Mouse (Mus musculus) liver, embryonic 16.5 days (tissue): ENCODE measurements around the gene Ripor3. TPM values are rescaled to one million over a fixed set of nuclear protein-coding genes. Genes with fewer than 3 reads are reported as not detected.
A peak's percentile ranks its signal among the peaks of the same experiment; 100 is the strongest.

Experiments
- ATAC-seq: fragments of 200-750 bp; cut with Nextera tagmentation; 2 replicates; pipeline ENCODE4 v1.8.0; 2017; ENCODE audit warnings: low read depth, mild to moderate bottlenecking, moderate number of reproducible peaks, moderate library complexity
- H3K27ac ChIP-seq: fragments of 300-500 bp; sonication (generic); 2 replicates; pipeline ENCODE4 v1.5.1; 2014; ENCODE audit warnings: mild to moderate bottlenecking, low read length
- H3K27me3 ChIP-seq: fragments of 300-500 bp; sonication (generic); 2 replicates; pipeline ENCODE4 v1.6.1; 2014; ENCODE audit warnings: low read depth, low read length, mixed read lengths; ENCODE audit not compliant: control insufficient read depth, insufficient read depth
- H3K36me3 ChIP-seq: fragments of 300-500 bp; sonication (generic); 2 replicates; pipeline ENCODE4 v1.6.1; 2014; ENCODE audit warnings: mild to moderate bottlenecking; ENCODE audit not compliant: control insufficient read depth, insufficient read depth
- H3K4me1 ChIP-seq: fragments of 300-500 bp; sonication (generic); 2 replicates; pipeline ENCODE4 v1.6.1; 2014; ENCODE audit warnings: low read depth, low read length, mixed read lengths; ENCODE audit not compliant: control insufficient read depth
- H3K4me2 ChIP-seq: fragments of 300-500 bp; sonication (generic); 2 replicates; pipeline ENCODE4 v1.6.1; 2014; ENCODE audit warnings: low read depth, low read length, mixed read lengths
- H3K4me3 ChIP-seq: fragments of 300-500 bp; sonication (generic); 2 replicates; pipeline ENCODE4 v1.5.1; 2014; ENCODE audit warnings: low read depth, mild to moderate bottlenecking, low read length
- H3K9ac ChIP-seq: fragments of 300-500 bp; sonication (generic); 2 replicates; pipeline ENCODE4 v1.6.1; 2014; ENCODE audit warnings: low read depth, low read length
- H3K9me3 ChIP-seq: fragments of 300-500 bp; sonication (generic); replicated peaks from 2 replicates; pipeline ENCODE4 v1.6.1; 2016; ENCODE audit warnings: low read length; ENCODE audit not compliant: control insufficient read depth
- WGBS: fragments of 180-500 bp; shearing (Covaris S2); extraction: QIAGEN DNeasy Blood & Tissue Kit; methylation state at CpG from one replicate; pipeline ENCODE4 v1.1.7; 2014; ENCODE audit not compliant: insufficient replicate concordance; 5-methylcytosine and 5-hydroxymethylcytosine counted together
- polyA plus RNA-seq: library from polyadenylated mRNA; unstranded; fragments of >200 nt; fragmentation: Nextera tagmentation; extraction: Ambion mirVana; gene quantifications from 2 replicates; pipeline ENCODE4 v1.2.1, GENCODE M21; 2015

Ripor3 gene
- polyA plus RNA-seq, 1 experiment from 2014 or later: 1.2 TPM

GRCm38 (mm10) chr2:167972146-167972545 lies 38.3 kb downstream of the Ripor3 start:
- H3K36me3 ChIP-seq: peaks cover 6% of the 10 kb centered on the region
- no peak overlapping the region for H3K4me2 ChIP-seq
- no peak overlapping the region for H3K9ac ChIP-seq
- H3K27me3 ChIP-seq: no peaks in the 10 kb centered on the region
- no peaks in the 10 kb centered on the region; the same call in none of the 2 replicates for H3K4me1 ChIP-seq
- H3K27ac ChIP-seq: no peak overlapping the region
- no peak overlapping the region for H3K4me3 ChIP-seq
- 0 out of 2 replicates have a peak, but pooled peaks have one; percentile 18 for ATAC-seq
- 55% methylated on average over 5 of the region's 5 CpGs for WGBS
- H3K9me3 ChIP-seq: no peaks in the 10 kb centered on the region

- Histone ChIP-seq H3K9ac (no peak overlapping the region), H3K4me2 (no peak overlapping the region), H3K4me1 (no peaks in the 10 kb centered on the region; the same call in none of the 2 replicates), H3K27ac (no peak overlapping the region), H3K4me3 (no peak overlapping the region), H3K36me3 (peaks cover 6% of the 10 kb centered on the region), H3K27me3 (no peaks in the 10 kb centered on the region), H3K9me3 (no peaks in the 10 kb centered on the region)
- ATAC-seq: no peak
- 73% methylated on average over 10 of the region's 10 CpGs for WGBS
Observed at GRCm38 (mm10) chr2:167969851-167970541, 40.4 kb downstream of the Ripor3 start.

DNA sequence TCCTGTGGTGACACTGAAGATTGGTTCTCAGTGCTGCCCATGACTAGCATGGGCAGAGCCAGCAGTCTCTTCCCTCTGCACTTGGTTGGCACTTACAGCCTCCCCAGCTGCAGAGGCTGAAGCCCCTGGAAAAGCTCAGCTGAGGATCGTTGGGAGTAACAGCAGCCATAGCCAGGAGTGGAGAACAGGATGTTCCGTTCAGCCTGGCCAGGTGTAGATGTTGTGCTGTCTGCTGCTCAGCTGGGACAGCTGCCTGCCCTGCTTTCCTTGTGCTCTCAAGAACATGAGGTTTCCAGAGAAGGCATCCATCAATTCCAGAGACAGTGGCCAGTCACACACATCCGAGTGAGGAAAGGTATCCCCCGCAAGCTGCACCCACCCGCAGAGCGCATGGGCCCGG lies 41.9 kb downstream of the Ripor3 start:
- no peak overlapping the region for H3K9ac ChIP-seq
- H3K9me3 ChIP-seq: no peaks in the 10 kb centered on the region
- H3K4me1 ChIP-seq: no peaks in the 10 kb centered on the region; the same call in none of the 2 replicates
- no peaks in the 10 kb centered on the region for H3K27me3 ChIP-seq
- no peak overlapping the region for H3K4me3 ChIP-seq
- H3K4me2 ChIP-seq: no peak overlapping the region
- 85% methylated on average over 7 of the region's 7 CpGs for WGBS
- no peak overlapping the region for H3K27ac ChIP-seq
- H3K36me3 ChIP-seq: peaks cover 6% of the 10 kb centered on the region
- no peak for ATAC-seq

DNA sequence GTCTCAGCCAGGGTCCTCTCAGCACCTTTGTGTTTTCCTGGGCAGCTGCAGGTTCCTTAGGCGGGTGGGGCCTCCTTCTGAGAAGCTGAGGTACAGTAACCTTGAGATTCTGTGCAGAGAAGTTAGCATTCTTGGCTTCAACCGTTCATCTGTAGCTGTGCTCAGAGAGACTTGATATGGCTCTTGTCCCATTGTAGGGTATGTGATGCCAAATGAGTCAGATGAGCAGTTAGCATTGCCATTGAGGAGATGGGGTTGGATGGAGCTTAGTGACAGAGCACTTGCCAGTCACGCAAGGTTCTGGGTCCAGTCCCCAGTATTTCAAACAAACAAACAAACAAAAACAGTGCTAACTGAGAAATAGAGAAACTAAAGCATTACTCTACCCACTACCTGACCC lies 44.5 kb downstream of the Ripor3 start:
- peaks cover 6% of the 10 kb centered on the region for H3K36me3 ChIP-seq
- no peaks in the 10 kb centered on the region for H3K9me3 ChIP-seq
- H3K27me3 ChIP-seq: no peaks in the 10 kb centered on the region
- H3K27ac ChIP-seq: no peak overlapping the region
- H3K9ac ChIP-seq: no peak overlapping the region
- no peak overlapping the region for H3K4me3 ChIP-seq
- H3K4me1 ChIP-seq: peaks cover 2% of the 10 kb centered on the region; the same call in 1 of the 2 replicates
- WGBS: 72% methylated on average over 3 of the region's 3 CpGs
- no peak overlapping the region for H3K4me2 ChIP-seq
- no peak for ATAC-seq

GRCm38 (mm10) chr2:167964320-167964719 lies 46.1 kb downstream of the Ripor3 start:
- WGBS: 76% methylated on average over 9 of the region's 9 CpGs
- no peak overlapping the region for H3K9ac ChIP-seq
- no peak overlapping the region for H3K4me2 ChIP-seq
- no peaks in the 10 kb centered on the region for H3K9me3 ChIP-seq
- peaks cover 6% of the 10 kb centered on the region for H3K36me3 ChIP-seq
- no peak overlapping the region for H3K4me3 ChIP-seq
- no peak overlapping the region for H3K27ac ChIP-seq
- no peak for ATAC-seq
- peaks cover 16% of the 10 kb centered on the region for H3K4me1 ChIP-seq
- no peaks in the 10 kb centered on the region for H3K27me3 ChIP-seq

- Histone ChIP-seq H3K4me3 (no peak overlapping the region), H3K9me3 (no peaks in the 10 kb centered on the region), H3K27ac (no peak overlapping the region), H3K9ac (no peak overlapping the region), H3K36me3 (peaks cover 4% of the 10 kb centered on the region), H3K27me3 (no peaks in the 10 kb centered on the region), H3K4me2 (no peak overlapping the region), H3K4me1 (peaks cover 18% of the 10 kb centered on the region)
- WGBS: 74% methylated on average over 9 of the region's 9 CpGs
- ATAC-seq: no peak
Observed at GRCm38 (mm10) chr2:167963778-167964300, 46.6 kb downstream of the Ripor3 start.

GRCm38 (mm10) chr2:167963176-167963575 lies 47.2 kb downstream of the Ripor3 start:
- 84% methylated on average over 4 of the region's 4 CpGs for WGBS
- H3K4me1 ChIP-seq: peaks cover 24% of the 10 kb centered on the region
- H3K9me3 ChIP-seq: no peaks in the 10 kb centered on the region
- H3K27ac ChIP-seq: no peak overlapping the region
- no peak overlapping the region for H3K4me2 ChIP-seq
- no peaks in the 10 kb centered on the region for H3K27me3 ChIP-seq
- no peak overlapping the region for H3K4me3 ChIP-seq
- ATAC-seq: no peak
- no peak overlapping the region for H3K9ac ChIP-seq
- H3K36me3 ChIP-seq: no peaks in the 10 kb centered on the region; the same call in 1 of the 2 replicates

- Histone ChIP-seq H3K4me1 (peaks cover 26% of the 10 kb centered on the region), H3K9ac (no peak overlapping the region), H3K27ac (no peak overlapping the region), H3K4me2 (no peak overlapping the region), H3K4me3 (no peak overlapping the region), H3K36me3 (no peaks in the 10 kb centered on the region; the same call in 1 of the 2 replicates), H3K9me3 (no peaks in the 10 kb centered on the region), H3K27me3 (no peaks in the 10 kb centered on the region)
- no peak for ATAC-seq
- WGBS: 64% methylated on average over 6 of the region's 6 CpGs
Observed at GRCm38 (mm10) chr2:167962347-167962746, 48.1 kb downstream of the Ripor3 start.

DNA sequence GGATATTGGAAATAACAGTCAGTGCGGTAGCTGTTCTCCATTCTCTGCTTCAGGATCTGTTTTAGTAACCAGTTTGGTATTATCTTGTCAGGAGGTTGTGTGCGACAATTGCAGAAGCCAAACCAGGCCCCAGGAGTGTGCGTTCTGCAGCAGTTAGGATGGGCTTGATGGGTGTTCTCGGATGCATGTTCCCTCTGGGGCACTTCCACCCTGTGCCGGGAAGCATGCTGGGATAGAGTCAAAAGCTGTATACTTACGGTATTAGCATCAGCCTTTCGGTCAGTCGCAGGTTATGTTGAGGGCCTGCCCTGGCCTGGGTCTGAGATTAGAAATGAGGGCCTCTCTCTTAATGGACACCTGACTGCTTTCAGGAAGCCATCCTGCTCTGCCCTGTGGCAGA lies 49.8 kb downstream of the Ripor3 start:
- Histone ChIP-seq H3K4me3 (no peak overlapping the region), H3K9ac (no peak overlapping the region), H3K4me2 (no peak overlapping the region), H3K9me3 (no peaks in the 10 kb centered on the region), H3K27me3 (no peaks in the 10 kb centered on the region), H3K27ac (peak overlapping the region; percentile 84), H3K4me1 (peaks cover 26% of the 10 kb centered on the region), H3K36me3 (no peaks in the 10 kb centered on the region; the same call in 1 of the 2 replicates)
- 80% methylated on average over 8 of the region's 8 CpGs for WGBS
- ATAC-seq: no peak
